Mouse (Mus musculus): Measurements from ENCODE around the gene 1500009C09Rik.
"Not testable (repeated sequence)": the region's sequence is repeated elsewhere in the genome, so short reads cannot be mapped to it uniquely, and the experiment has no call there.

The 1500009C09Rik gene

DNA sequence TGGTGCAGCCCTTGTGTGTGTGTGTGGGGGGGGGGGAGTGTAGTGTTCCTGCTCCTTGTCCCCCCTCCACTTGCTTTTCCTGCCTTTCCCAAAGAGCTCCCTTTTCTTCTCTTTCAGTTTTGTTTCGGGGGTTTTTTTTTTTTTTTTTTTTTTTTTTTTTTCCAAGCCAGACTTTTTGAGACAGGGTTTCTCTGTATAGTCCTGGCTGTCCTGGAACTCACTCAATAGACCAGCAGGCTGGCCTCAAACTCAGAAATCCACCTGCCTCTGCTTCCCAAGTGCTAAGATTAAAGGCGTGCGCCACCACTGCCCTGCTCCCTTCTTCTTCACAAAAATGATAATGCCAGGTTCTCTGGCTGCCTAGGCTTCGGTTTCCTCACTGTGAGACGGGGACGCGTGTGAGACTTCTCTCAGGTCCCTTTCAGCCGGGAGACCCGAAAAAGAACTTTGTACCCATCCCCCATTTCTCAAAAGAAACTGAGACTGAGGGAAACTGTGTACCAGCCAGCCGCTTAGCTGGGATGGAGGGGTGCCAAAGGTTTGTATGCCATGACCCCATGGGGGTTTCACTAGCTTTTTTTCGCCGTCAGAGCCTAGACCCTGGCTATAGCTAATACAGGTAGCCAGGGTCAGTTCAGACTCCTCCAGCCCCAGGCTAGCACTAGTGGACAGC lies 32.1 kb upstream of the 1500009C09Rik start:
- DNase-seq: no peak

DNA sequence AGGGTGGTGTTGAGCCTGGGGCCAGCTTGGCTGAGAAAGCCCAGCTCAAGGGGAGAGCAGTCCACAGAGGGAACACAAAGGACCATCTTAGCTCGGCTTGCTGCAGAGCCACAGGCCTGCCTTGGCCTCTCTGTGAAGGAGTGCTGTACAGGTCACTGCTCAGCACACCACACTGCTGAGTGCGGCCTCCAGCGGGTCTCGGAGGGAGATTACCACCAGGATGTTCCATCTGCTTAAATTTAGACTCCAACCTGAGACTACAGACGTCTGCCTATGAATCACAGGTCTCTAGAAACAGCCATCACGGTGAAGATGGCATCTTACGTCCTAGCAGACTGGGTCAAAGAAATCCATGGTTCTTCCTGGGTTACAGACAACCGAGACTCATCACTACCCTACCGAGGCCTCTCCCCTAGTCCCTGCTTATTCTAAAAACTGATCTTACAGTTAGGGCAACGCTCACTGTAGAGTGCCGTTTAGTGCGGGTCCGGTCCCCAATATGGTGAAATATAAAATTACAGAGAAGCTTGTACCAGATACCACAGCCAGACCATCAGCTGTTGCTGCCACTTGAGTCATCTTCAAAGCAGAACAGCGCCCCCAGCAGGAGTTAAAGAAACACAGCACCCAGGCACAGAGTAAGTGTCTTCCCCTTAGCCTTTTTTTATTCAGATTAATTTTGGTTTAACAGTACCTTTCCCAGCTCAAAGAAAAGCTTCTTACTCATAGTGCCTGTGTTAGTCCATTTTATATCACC lies 30.9 kb upstream of the 1500009C09Rik start:
- no peak for DNase-seq

DNA sequence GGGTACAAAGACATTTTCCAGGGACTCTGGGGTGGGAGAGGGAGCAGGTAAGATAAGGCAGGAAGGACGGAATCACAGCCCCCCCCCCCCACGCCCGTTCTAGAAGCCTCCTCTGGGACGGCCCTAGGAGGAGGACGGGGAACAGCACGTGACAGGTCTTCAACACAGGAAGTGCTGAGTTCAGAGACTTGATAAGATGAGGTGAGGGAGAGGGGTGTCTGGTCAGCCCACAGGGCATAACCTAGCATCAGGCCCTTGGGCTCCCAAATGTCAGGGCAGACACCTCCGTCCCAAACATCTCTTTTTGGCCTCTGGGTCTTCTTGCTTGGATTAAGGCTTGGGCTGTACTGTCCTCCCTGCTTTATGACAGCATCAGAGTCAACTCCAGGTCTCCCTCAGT lies 28.9 kb upstream of the 1500009C09Rik start:
- DNase-seq: no peak

DNA sequence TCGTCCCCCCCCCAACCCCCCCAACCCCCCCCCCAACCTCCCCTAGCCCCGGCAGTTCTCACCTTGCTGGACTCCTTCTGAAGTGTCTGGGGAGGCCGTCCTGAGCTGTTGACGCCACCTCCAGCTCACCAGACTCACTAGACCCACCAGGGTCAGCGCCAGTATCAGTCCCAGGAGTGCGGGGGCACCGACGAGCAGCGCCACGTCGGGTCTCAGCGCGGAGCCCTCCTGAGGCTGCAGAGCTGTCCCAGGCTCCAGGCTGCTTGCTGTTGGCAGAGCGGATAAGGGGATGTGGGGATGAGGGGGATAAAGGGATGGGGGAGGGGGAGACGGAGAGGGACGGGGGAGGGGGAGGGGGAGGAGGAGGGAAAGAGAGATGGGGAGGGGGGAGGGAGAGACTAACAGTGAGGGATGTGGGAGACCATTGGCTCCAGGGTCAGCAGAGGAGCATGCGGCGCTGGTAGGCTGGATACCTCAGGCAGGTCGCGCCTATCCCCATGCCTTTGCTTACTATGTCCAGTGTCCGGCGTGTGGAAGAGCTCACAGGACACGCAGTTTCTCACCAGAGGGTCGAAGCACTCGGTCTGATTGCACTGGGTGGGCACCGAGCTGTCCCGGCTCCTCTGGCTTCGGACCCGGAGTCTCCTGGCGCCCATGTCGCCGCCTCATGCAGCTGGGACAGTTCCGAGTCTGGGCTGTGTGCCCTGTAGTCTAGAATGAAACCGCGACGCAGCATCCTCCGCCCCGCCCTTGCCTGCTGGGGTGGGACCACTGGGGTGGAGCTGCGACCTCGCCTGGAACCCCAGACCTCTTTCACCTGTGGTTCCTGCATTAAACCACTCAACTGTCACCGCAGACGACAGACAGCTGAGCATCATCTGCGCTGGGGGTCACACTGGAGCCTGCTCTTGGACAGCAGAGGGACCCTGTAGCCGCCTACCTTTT lies 28.3 kb upstream of the 1500009C09Rik start, which contains the start of gene Tnfrsf13c:
Gene Tnfrsf13c (minus strand): TSS at position 713 of the 945 bp plus-strand sequence.
- peak; percentile 94 for DNase-seq

DNA sequence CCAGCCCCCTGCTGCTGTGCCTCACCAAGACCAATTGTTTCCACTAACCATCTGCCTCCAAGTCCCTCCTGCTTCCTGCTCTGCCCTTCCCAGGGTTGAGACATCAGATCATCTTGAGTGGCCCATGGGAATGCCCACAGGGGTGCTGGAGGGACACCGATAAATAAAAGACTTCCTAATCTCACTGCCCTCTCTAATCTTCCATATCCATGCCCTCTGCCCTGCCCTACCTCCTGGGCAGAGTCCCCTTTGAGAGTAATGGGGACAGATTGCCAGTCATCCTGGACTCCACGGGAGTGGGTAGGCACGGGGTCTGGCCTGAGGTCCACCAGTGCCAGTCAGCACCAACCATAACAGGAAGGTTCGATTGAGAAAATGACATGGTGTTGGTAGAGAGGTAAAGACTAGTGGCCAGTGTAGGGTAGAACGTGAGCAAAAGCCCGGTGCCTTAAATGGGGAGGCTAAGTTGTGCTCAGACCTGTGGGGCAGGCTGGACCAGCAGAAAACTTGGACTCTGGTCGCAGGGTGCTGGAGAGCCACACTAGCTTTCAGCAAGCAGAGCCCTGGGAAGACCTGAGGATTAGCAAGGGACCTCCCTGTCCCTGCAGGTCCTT lies 27.5 kb upstream of the 1500009C09Rik start:
- no peak for DNase-seq

DNA sequence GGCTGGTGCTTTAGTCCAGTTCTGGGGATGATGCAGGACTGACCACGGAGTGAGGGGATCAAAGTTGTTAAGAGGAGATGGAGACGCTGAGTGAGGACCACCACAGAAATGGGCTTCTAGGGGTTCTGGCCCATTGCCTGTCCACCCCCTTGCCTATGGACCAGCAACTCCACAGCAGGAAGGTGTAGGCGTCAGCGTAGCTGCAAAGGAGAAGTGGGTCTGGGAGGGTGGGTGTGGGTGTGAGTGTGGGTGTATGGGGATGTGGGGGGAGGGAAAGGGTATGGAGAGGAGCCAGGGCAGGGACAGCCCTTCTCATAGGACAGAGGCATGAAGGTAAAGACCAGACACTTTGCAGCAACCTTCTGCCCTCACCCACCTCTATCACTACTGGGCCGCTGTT lies 26.4 kb upstream of the 1500009C09Rik start:
- no peak for DNase-seq

DNA sequence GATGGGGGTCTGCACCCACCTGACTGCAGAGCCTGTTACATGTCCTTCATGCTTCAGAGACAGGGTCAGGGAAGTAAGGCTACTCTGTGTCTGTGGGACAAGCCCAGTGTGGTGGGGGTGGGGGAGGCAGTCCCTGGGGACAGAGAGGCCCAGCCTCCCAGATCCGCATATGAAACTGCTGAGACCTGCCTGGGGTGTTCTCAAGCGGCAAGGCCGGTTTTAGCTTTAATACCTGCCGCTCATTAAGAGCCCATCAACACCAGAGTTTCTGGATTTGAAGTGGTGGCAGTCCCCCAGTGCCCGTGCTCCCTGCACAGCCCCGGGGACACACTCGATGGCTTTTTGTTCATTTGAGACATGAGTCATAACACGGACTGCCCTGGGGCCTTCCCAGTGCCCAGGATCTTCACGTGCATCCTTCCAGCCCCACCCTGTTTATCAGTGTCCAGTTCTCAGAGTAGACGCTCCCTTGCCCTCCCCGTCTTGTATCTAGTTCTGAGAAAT lies 22.6 kb upstream of the 1500009C09Rik start:
- no peak for DNase-seq

DNA sequence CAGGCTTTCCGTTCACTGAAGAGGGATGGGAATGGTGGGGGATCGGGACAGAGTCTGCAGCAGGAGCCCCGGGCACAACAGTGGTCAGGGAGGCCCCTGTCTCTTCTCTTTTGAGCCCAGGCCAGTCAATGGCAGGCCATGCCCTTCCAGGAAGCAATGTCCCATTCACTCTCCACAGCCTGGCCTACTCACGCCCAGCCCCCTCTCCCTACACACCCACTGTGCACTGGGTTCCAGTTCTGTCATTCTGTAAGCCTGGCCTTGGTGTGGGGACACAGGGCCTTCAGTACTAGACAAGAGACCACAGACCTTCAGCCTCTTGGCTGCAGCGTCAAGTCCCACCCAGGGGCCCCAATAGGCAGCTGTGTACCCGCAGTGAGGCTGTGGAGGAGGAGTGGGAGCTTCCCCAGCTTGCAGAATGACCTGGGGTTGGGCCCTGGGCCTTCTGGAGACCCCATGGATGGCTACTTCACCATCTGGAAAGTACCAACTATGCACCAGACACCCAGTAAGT lies 22.0 kb upstream of the 1500009C09Rik start:
- DNase-seq: no peak

DNA sequence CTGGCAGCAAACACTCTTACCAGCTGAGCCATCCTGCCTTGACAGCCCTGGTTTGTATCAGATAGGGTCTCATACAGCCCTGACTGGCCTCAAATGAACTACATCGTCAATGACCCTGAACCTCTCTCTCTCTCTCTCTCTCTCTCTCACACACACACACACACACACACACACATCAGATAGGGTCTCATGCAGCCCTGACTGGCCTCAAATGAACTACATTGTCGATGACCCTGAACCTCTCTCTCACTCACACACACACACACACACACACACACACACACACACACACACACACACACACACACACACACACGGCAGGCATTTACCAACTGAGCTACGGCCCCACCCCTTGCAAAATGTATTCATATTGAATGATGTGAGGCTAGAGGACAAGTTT lies 21.1 kb upstream of the 1500009C09Rik start:
- no peak for DNase-seq

DNA sequence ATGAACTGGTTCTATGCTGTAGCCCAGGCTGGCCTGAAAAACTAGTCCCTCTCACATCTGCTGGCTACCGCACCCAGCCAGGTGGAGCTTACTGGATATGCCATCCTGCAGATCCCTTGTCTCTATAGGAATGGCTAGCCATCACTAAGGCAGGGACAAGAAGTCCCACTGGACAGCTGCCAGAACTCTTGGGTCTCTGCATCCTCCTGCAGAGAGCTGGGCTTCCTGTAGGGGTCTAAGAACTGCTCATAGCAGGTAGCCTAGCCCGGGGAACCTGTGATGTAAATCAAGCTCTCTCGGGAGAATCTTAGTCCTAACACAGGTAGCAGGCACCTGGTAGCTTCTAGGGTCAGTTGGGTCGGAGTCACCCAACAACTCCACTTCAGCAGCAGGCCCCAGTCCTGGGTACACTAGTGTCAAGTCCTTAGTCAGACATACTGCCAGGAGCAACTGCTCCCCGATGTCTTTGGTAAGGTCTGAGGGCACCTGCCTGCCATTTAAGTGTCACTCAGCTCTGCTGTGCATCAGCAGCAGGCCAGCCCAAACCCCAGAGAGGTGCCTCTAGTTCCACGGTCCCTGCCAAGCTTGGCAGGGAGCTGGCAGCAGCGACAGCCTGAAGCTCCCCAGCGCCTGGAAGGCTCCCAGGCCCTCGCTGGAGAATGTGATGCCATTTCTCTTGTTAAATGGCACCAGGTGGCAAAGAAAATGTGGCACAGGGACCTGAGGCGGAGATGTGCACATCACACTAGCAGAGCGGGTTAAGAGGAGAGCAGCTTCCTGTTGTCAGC lies 20.4 kb upstream of the 1500009C09Rik start:
- DNase-seq: peak; percentile 94

DNA sequence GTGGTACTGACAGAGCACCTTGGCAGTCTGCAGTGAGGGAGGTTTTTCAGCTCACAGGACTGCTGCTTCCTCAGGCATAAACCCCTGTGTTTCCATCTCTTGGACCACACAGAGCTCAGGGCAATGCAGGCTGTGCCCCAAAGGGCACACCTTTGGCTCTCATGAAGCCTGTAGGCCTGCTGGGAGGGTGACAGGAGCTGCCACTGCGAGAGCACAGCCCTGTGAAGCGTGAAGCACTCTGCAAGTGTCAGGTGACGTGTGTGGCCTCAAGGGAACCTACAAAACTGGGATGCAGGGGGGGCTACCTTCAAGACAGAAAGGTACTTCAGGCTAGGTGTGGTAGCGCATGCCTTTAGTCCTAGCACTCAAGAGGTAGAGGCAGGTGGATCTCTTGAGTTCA lies 19.5 kb upstream of the 1500009C09Rik start:
- DNase-seq: no peak

DNA sequence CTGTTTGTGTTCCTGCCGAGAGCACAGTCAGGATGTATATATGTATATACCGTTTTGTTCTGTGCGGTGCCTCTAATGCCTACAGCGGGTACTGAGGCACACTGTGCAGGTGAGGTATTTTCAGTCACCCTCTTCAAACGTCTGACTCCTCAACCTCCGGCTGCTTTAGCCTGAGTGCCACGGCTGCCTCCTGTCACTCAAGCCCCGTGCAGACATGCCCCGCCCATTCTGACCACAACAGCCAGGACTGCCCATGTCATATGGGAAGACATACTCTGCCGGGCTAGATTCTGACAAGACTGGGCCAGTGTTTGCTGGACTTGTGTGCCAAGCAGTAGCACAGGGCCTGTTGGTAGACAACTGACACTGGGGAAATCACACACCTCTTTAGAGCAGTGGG lies 16.5 kb upstream of the 1500009C09Rik start:
- no peak for DNase-seq

DNA sequence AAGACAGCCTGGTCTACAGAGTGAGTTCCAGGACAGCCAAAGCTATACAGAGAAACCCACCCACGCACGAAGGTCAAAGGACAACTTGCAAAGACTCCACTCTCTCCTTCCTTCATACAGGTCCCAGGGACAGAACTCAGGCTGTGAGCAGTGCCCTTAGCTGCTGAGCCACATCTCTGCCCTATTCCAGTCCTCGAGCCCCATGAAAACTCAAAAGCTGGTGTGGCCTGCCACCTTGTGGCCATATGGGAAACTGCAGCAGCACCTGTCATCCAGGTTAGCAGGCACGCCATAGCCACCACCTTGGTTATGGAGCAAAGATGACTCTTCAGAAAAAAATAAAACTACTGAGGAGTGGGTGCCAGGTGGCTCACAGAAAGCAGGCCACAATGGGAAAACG lies 15.6 kb upstream of the 1500009C09Rik start:
- DNase-seq: peak; percentile 95

DNA sequence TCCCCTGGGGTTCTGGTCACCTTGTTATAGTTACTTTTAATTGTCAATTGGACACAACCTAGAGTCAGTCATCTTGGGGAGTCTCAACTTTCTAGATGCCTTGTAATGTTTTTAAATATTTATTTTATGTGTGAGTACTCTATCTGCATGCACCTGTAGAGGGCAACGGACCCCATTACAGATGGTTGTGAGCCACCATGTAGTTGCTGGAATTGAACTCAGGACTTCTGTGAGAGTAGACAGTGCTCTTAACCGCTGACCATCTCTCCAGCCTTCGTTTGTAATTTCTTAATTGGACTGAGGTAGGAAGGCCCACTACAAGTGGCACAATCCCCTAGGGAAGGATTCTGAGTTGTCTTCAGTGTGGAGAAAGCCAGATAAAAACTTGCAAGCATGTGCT lies 8.9 kb upstream of the 1500009C09Rik start:
- no peak for DNase-seq

DNA sequence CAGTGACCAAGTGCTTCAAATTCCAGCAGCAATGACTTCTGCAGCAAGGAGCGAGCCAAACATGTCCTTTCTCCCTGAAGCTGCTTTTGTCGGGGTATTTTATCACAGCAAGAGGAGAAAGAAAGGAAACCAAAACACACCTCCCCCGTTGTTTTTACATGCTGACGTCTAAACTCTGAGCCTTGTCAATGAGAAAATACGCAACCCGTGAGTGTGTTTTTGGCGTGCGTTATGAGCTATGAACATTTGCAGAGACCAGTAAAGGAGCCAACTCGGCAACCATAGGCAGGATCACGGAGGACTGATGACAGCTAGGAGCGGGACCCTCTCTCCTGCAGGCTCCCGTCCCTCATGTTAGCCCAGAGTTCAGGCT lies 8.5 kb upstream of the 1500009C09Rik start:
- no peak for DNase-seq

DNA sequence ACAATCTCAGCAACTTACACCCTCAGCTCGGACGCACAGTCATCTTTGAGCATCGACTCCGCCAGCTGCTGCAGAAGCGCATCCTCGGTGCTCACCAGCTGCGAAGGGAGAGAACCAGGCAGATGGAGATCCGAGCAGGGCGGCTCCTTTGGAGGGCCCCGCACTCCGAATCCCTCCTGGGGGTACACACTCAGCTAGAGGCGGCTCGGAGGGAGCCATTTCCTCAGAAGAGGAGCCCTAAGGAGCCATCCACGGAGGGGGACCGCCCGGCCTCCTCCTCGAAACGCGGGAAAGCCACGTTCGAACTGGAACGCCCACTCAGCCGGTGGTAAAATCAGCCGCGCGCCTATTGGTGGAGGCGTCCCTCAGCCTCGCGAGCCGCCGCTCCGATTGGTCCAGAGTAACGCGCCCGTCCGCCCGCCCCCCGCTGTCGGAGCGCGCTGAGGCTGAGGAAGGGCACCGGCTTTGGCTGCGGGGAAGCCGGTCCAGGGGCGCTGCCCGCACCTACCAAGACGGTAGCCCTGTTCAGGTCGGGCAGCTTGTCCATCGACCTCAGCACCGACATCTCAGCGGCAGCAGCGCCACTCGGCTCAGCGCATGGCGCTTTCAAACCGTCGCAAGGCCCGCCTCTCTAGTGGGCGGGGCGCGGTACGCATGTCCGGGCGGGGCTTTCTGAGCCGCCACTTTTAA lies 7.9 kb upstream of the 1500009C09Rik start, which contains the start of gene Cenpm:
Gene Cenpm (minus strand): TSS at position 634 of the 690 bp plus-strand sequence.
- DNase-seq: peak; percentile 100

DNA sequence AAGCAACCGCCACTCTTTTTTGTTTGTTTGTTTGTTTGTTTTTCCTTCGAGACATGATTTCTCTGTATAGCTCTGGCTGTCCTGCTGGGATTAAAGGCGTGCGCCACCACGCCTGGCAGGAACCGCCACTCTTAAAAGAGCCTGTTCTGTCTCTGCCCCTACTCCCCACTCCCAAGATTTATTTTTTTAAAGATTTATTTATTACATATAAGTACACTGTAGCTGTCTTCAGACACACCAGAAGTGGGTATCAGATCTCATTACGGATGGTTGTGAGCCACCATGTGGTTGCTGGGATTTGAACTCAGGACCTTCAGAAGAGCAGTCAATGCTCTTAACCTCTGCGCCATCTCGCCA lies 7.4 kb upstream of the 1500009C09Rik start:
- not testable (repeated sequence) for DNase-seq

DNA sequence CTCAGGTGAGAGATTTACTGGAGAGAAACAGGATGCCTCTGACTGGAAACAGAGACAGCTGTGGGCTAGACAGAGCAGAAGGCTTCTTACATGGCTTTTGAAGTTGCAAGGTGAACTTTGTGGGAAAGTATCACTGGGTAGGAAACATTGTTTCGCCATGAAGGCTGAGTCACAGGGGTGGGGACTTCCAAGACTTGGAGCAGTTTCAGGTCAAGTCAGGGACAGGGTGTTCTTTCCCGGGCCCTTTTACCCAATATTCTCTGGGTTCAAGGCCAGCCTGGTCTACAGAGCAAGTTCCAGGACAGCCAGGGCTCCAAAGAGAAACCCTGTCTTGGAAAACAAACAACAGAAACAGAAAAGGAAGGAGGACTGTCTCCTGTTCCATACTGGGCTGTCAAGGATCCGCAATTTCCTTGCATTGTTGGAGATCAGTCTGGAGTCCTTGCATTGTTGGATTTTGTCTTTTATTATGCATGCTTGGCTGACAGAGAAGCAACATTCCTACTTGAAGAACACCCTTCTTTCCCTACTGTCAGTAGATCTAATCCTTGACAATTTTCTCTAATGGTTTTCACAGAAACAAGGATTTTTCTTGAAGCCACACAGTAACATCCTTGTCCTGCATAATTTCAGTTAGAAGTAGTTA lies 4.9 kb upstream of the 1500009C09Rik start:
- no peak for DNase-seq

DNA sequence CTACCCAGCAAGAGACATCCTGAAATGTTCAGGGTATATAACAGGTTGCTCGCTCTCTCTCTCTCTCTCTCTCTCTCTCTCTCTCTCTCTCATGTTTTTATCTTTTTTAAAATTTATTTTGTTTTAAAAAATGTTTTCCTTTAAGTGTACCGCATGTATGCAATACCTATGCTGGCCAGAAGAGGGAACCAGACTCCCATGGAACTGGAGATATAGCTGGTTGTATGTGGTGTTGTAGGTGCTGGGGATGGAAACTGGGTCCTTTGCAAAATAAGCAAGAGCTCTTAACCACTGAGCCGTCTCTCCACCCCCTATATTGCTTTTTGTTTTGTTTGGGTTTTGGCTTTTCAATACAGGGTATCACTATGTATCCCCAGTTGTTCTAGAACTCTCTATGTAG lies 618 bp upstream of the 1500009C09Rik start:
- DNase-seq: no peak

DNA sequence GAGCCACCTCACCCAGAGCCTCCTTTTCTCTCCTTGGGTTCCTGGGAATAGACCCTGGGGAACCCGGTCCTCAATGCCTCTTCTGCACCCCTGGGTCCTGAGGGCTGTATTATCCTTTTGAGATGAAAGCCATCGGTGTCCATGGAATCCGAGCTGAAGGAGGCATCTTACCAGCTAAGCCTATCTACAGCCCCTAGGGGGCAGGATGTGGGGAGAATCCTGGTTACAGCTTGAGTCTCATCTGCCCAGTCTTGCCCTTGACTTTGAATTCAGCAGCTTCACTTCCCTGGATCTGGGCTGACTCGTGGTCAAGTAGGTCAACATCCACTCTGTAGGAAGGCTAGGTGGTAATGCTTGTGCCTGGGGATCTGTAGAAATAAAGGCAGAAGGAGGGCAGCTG lies 3.1 kb downstream of the 1500009C09Rik start:
- DNase-seq: no peak
